Mouse (Mus musculus) midbrain, embryonic 14.5 days (tissue): Measurements from ENCODE around the gene Dock1. TPM values are rescaled to one million over a fixed set of nuclear protein-coding genes. Genes with fewer than 3 reads are reported as not detected.

Experiments
- ATAC-seq: fragments of 200-750 bp; cut with Nextera tagmentation; 2 replicates; pipeline ENCODE4 v1.8.0; 2017; ENCODE audit warnings: moderate number of reproducible peaks, moderate library complexity; ENCODE audit not compliant: low FRiP score, low TSS enrichment
- DNase-seq: peaks from one replicate; pipeline ENCODE4 v3.0.0-alpha.2; 2015
- H3K27ac ChIP-seq: fragments of 300-500 bp; sonication (generic); replicated peaks from 2 replicates; pipeline ENCODE4 v1.5.1; 2014; ENCODE audit warnings: mild to moderate bottlenecking, low read depth, low read length, moderate library complexity
- H3K27me3 ChIP-seq: fragments of 300-500 bp; sonication (generic); 2 replicates; pipeline ENCODE4 v1.6.1; 2014; ENCODE audit warnings: low read length, control low read depth, mixed read lengths; ENCODE audit not compliant: control insufficient read depth, insufficient read depth
- H3K36me3 ChIP-seq: fragments of 300-500 bp; sonication (generic); 2 replicates; pipeline ENCODE4 v1.6.1; 2014; ENCODE audit warnings: low read length, control low read depth; ENCODE audit not compliant: control insufficient read depth, insufficient read depth
- H3K4me1 ChIP-seq: fragments of 300-500 bp; sonication (generic); 2 replicates; pipeline ENCODE4 v1.6.1; 2014; ENCODE audit warnings: mild to moderate bottlenecking, antibody characterized with exemption, low read length, control low read depth; ENCODE audit not compliant: control insufficient read depth, insufficient read depth
- H3K4me2 ChIP-seq: fragments of 300-500 bp; sonication (generic); 2 replicates; pipeline ENCODE4 v1.6.1; 2014; ENCODE audit warnings: mild to moderate bottlenecking, low read length, moderate library complexity
- H3K4me3 ChIP-seq: fragments of 300-500 bp; sonication (generic); replicated peaks from 2 replicates; pipeline ENCODE4 v1.5.1; 2014; ENCODE audit warnings: low read depth, low read length
- H3K9ac ChIP-seq: fragments of 300-500 bp; sonication (generic); replicated peaks from 2 replicates; pipeline ENCODE4 v1.6.1; 2014; ENCODE audit warnings: mild to moderate bottlenecking, low read length, moderate library complexity
- H3K9me3 ChIP-seq: fragments of 300-500 bp; sonication (generic); 2 replicates; pipeline ENCODE4 v1.6.1; 2016; ENCODE audit warnings: low read length, control low read depth, mixed read lengths; ENCODE audit not compliant: control insufficient read depth
- WGBS: fragments of 180-500 bp; shearing (Covaris S2); extraction: QIAGEN DNeasy Blood & Tissue Kit; methylation state at CpG from one replicate; pipeline ENCODE4 v1.1.7; 2014; 5-methylcytosine and 5-hydroxymethylcytosine counted together
- polyA plus RNA-seq: library from polyadenylated mRNA; unstranded; fragments of >200 nt; fragmentation: Nextera tagmentation; extraction: Ambion mirVana; gene quantifications from 2 replicates; pipeline ENCODE4 v1.2.1, GENCODE M21; 2014

Gene Dock1
- polyA plus RNA-seq, 1 experiment from 2014 or later: 8.4 TPM

- no peak for ATAC-seq
- WGBS: 40% methylated on average over 11 of the region's 11 CpGs
- H3K9ac ChIP-seq: no peak overlapping the region
These were observed 55.4 kb downstream of the Dock1 start for GRCm38 (mm10) chr7:134725551-134726529.

DNA sequence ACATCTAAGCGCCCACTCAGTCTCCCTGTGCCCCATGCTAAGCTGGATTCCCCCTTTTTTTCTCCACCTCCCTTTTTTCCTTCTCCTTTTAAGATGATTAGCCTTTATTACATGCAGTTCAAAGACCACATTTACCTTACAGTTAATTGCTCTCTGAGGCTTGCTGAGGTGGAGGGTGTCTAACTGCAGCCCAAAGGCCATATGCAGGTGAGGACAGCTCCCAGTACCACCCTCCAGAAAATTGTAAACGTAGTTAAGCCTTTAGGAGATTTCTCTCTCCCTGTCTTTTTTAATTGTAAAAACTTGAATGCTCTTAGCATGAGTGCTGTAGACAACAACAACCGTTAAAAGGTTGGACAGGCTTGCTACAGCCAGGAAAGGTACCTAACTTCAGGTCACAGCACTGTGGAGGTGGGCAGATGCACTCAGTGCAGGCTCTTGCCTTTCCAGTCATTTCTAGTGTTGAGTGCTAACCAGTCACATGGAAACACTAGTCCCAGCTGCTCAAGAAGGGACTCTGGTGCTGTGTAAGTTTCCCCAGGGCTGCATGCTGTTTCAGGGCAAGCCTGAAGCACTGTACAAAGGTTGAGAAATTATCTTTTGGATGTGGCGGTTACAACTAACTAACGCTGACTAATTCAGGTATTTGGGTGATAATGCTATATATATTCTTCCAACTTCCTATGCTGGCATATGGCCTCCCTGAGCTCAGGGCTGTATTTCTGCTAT lies 56.2 kb downstream of the Dock1 start:
- Histone ChIP-seq H3K27me3 (no peaks in the 10 kb centered on the region), H3K36me3 (no peaks in the 10 kb centered on the region), H3K4me2 (no peak overlapping the region), H3K4me1 (peaks cover 12% of the 10 kb centered on the region), H3K4me3 (no peak overlapping the region), H3K27ac (no peak overlapping the region), H3K9me3 (no peaks in the 10 kb centered on the region), H3K9ac (no peak overlapping the region)
- ATAC-seq (no peak), DNase-seq (no peak)
- 87% methylated on average over 5 of the region's 5 CpGs for WGBS

More at GRCm38 (mm10) chr7:134725551-134726529, 55.4 kb downstream of the Dock1 start:
- Histone ChIP-seq H3K27ac (no peak overlapping the region), H3K9me3 (no peaks in the 10 kb centered on the region), H3K4me1 (peaks cover 12% of the 10 kb centered on the region), H3K27me3 (no peaks in the 10 kb centered on the region), H3K36me3 (no peaks in the 10 kb centered on the region), H3K4me2 (peak overlapping the region; percentile 31), H3K4me3 (no peak overlapping the region)
- DNase-seq: peak; percentile 47

GRCm38 (mm10) chr7:134729348-134729747 lies 58.9 kb downstream of the Dock1 start:
- H3K27me3 ChIP-seq: no peaks in the 10 kb centered on the region

DNA sequence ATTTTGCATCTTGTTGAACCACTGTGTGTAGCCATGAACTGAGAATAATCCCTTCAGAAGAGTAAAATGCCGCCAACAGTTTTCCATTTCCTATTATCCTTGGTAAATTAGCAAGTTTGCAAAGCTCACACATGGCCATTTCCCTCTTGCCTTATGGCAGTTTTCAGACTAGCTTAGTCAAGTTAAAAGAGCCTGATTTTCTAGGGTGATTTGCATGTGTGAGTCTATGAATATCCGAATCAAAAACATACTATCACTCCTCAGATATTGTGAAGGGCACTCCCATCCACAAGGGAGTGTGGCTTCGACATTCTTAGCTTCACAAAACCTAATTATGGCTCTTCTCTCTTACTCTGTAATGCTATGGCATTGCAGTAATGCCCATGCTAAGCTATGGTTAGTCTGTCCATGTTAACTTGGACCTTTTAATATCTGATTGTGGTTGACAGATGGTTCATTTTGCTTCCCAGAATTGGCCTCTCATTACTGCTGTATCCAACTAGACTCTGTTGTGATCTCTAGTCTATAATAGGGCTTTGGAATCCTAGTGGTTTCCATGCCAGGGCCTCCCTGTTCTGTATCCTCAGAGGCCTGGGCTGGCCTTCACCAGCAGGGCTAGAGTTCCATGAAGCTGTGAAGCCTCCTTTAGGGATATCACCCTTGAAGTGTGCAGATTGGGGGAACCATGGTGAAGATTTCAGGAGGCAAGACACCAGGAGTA lies 60.1 kb downstream of the Dock1 start:
- no peak for DNase-seq
- Histone ChIP-seq H3K36me3 (no peaks in the 10 kb centered on the region), H3K4me3 (no peak overlapping the region), H3K4me1 (peaks cover 3% of the 10 kb centered on the region), H3K27ac (no peak overlapping the region), H3K27me3 (no peaks in the 10 kb centered on the region), H3K9ac (no peak overlapping the region), H3K9me3 (no peaks in the 10 kb centered on the region), H3K4me2 (no peak overlapping the region)
- no peak for ATAC-seq
- WGBS: 88% methylated on average over 3 of the region's 3 CpGs

More at GRCm38 (mm10) chr7:134729348-134729747, 58.9 kb downstream of the Dock1 start:
- H3K27ac ChIP-seq: no peak overlapping the region
- no peaks in the 10 kb centered on the region for H3K36me3 ChIP-seq
- ATAC-seq (no peak), DNase-seq (no peak)
- no peak overlapping the region for H3K4me3 ChIP-seq
- H3K4me1 ChIP-seq: peaks cover 12% of the 10 kb centered on the region
- H3K9me3 ChIP-seq: no peaks in the 10 kb centered on the region
- H3K4me2 ChIP-seq: no peak overlapping the region
- no peak overlapping the region for H3K9ac ChIP-seq

DNA sequence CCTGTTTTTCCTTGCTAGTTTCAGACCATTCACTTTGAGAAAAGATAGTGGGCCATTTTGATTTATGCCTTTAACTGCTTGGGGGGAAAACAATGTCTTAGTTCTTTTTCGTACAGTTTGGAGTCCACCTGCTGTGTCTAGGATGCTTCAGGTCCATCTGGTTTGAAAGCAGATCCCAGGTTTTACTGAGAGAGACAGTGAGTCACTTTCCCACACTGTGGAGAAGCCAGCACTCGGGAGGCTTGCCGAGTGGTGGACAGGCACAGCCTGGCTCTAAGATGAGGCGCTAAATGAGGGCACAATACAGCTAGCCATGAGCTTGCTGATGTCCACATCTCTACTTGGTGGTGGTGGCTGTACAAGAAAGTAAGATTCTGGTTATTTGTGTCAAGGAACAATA lies 76.6 kb downstream of the Dock1 start:
- no peaks in the 10 kb centered on the region for H3K27me3 ChIP-seq
- H3K27ac ChIP-seq: no peak overlapping the region
- H3K4me2 ChIP-seq: no peak overlapping the region
- H3K36me3 ChIP-seq: no peaks in the 10 kb centered on the region; the same call in 1 of the 2 replicates
- no peak overlapping the region for H3K9ac ChIP-seq
- no peak for ATAC-seq
- H3K9me3 ChIP-seq: no peaks in the 10 kb centered on the region
- 97% methylated on average over 4 of the region's 4 CpGs for WGBS
- H3K4me1 ChIP-seq: no peaks in the 10 kb centered on the region
- H3K4me3 ChIP-seq: no peak overlapping the region
- DNase-seq: no peak

- H3K4me3 ChIP-seq: no peak overlapping the region
- no peak for DNase-seq
- no peaks in the 10 kb centered on the region for H3K4me1 ChIP-seq
- no peaks in the 10 kb centered on the region for H3K27me3 ChIP-seq
- H3K4me2 ChIP-seq: no peak overlapping the region
- no peak overlapping the region for H3K27ac ChIP-seq
- no peaks in the 10 kb centered on the region for H3K9me3 ChIP-seq
- H3K9ac ChIP-seq: no peak overlapping the region
- 95% methylated on average over 3 of the region's 3 CpGs for WGBS
- no peak for ATAC-seq
- no peaks in the 10 kb centered on the region; the same call in 1 of the 2 replicates for H3K36me3 ChIP-seq
These were observed 77.9 kb downstream of the Dock1 start for GRCm38 (mm10) chr7:134748376-134748775.

DNA sequence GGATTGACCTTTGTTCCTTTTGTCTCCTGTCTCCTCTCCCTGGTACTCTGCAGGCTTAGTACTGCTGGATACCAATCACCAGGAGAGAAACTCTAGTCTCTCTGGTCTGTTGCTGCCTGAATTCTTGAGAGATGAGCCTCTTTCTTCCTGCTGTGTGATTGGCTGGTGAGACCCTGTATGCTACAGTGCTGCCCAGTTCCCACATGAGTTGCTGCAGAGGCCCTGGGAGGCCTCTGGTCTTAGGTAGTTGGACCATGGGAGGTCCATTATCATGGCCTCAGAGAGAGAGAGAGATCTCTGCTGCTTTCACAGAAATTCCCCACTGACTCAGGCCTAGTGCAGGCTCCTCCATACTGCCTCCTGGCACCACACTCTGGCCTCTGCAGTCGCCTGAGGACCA lies 79.2 kb downstream of the Dock1 start:
- no peaks in the 10 kb centered on the region for H3K9me3 ChIP-seq
- no peak overlapping the region for H3K27ac ChIP-seq
- no peak overlapping the region for H3K9ac ChIP-seq
- H3K27me3 ChIP-seq: no peaks in the 10 kb centered on the region
- H3K4me1 ChIP-seq: no peaks in the 10 kb centered on the region
- no peaks in the 10 kb centered on the region; the same call in 1 of the 2 replicates for H3K36me3 ChIP-seq
- DNase-seq: no peak
- H3K4me2 ChIP-seq: no peak overlapping the region
- WGBS: 76% methylated on average over 1 of the region's 1 CpGs
- no peak for ATAC-seq
- no peak overlapping the region for H3K4me3 ChIP-seq

- ATAC-seq (no peak), DNase-seq (no peak)
- no peaks in the 10 kb centered on the region; the same call in 1 of the 2 replicates for H3K36me3 ChIP-seq
- WGBS: 66% methylated on average over 3 of the region's 3 CpGs
- no peaks in the 10 kb centered on the region for H3K4me1 ChIP-seq
- H3K4me2 ChIP-seq: no peak overlapping the region
- H3K4me3 ChIP-seq: no peak overlapping the region
- H3K9me3 ChIP-seq: no peaks in the 10 kb centered on the region
- H3K27me3 ChIP-seq: no peaks in the 10 kb centered on the region
- no peak overlapping the region for H3K9ac ChIP-seq
- no peak overlapping the region for H3K27ac ChIP-seq
These were observed 81.0 kb downstream of the Dock1 start for GRCm38 (mm10) chr7:134751496-134751895.
